Mouse (Mus musculus): ENCODE measurements around the gene Lrrc8b. TPM values are rescaled to one million over a fixed set of nuclear protein-coding genes. Genes with fewer than 3 reads are reported as not detected.

The Lrrc8b gene
- polyA plus RNA-seq, 1 experiment from 2014 or later = 9.4 TPM

- Histone ChIP-seq H3K27me3 (ENCODE audit: control insufficient read depth, insufficient read depth, low read length) (no peaks in the 10 kb centered on the region), H3K27ac (ENCODE audit: low read length) (no peak overlapping the region), H3K4me1 (ENCODE audit: control insufficient read depth, insufficient read depth, low read length) (no peaks in the 10 kb centered on the region), H3K36me3 (ENCODE audit: control insufficient read depth, insufficient read depth, low read length) (no peaks in the 10 kb centered on the region), H3K4me2 (replicated peaks; ENCODE audit: low read depth, low read length) (no peak overlapping the region), H3K4me3 (ENCODE audit: low read depth, low read length) (no peak overlapping the region), H3K9ac (replicated peaks; ENCODE audit: low read depth, low read length) (no peak overlapping the region), H3K9me3 (ENCODE audit: control insufficient read depth, low read depth, low read length) (no peaks in the 10 kb centered on the region)
- ATAC-seq (ENCODE audit: insufficient number of reproducible peaks, insufficient read depth, low FRiP score, low read depth) = no peak
- WGBS = 86% methylated on average over 3 of the region's 3 CpGs
Observed at GRCm38 (mm10) chr5:105501136-105501535, 85.6 kb downstream of the Lrrc8b start.

- H3K9ac ChIP-seq (replicated peaks; ENCODE audit: low read depth, low read length) = no peak overlapping the region
- no peak overlapping the region for H3K4me3 ChIP-seq (ENCODE audit: low read depth, low read length)
- no peak overlapping the region for H3K4me2 ChIP-seq (replicated peaks; ENCODE audit: low read depth, low read length)
- no peaks in the 10 kb centered on the region for H3K27me3 ChIP-seq (ENCODE audit: control insufficient read depth, insufficient read depth, low read length)
- H3K27ac ChIP-seq (ENCODE audit: low read length) = no peak overlapping the region
- no peaks in the 10 kb centered on the region for H3K36me3 ChIP-seq (ENCODE audit: control insufficient read depth, insufficient read depth, low read length)
- 96% methylated on average over 6 of the region's 6 CpGs for WGBS
- no peak for ATAC-seq (ENCODE audit: insufficient number of reproducible peaks, insufficient read depth, low FRiP score, low read depth)
- H3K9me3 ChIP-seq (ENCODE audit: control insufficient read depth, low read depth, low read length) = no peaks in the 10 kb centered on the region
- no peaks in the 10 kb centered on the region for H3K4me1 ChIP-seq (ENCODE audit: control insufficient read depth, insufficient read depth, low read length)
Observed at GRCm38 (mm10) chr5:105508813-105509212, 93.2 kb downstream of the Lrrc8b start.

GRCm38 (mm10) chr5:105512297-105512696, 96.7 kb downstream of the Lrrc8b start:
- H3K9ac ChIP-seq (replicated peaks; ENCODE audit: low read depth, low read length) = no peak overlapping the region
- ATAC-seq (ENCODE audit: insufficient number of reproducible peaks, insufficient read depth, low FRiP score, low read depth) = no peak
- H3K4me3 ChIP-seq (ENCODE audit: low read depth, low read length) = no peak overlapping the region
- 38% methylated on average over 4 of the region's 4 CpGs for WGBS
- H3K4me2 ChIP-seq (replicated peaks; ENCODE audit: low read depth, low read length) = no peak overlapping the region
- H3K36me3 ChIP-seq (ENCODE audit: control insufficient read depth, insufficient read depth, low read length) = no peaks in the 10 kb centered on the region
- no peaks in the 10 kb centered on the region for H3K4me1 ChIP-seq (ENCODE audit: control insufficient read depth, insufficient read depth, low read length)
- H3K27ac ChIP-seq (ENCODE audit: low read length) = no peak overlapping the region
- no peaks in the 10 kb centered on the region for H3K9me3 ChIP-seq (ENCODE audit: control insufficient read depth, low read depth, low read length)
- no peaks in the 10 kb centered on the region for H3K27me3 ChIP-seq (ENCODE audit: control insufficient read depth, insufficient read depth, low read length)

GRCm38 (mm10) chr5:105515532-105515931, 100.0 kb downstream of the Lrrc8b start:
- Histone ChIP-seq H3K9ac (replicated peaks; ENCODE audit: low read depth, low read length) (no peak overlapping the region), H3K9me3 (ENCODE audit: control insufficient read depth, low read depth, low read length) (no peaks in the 10 kb centered on the region), H3K36me3 (ENCODE audit: control insufficient read depth, insufficient read depth, low read length) (no peaks in the 10 kb centered on the region), H3K4me1 (ENCODE audit: control insufficient read depth, insufficient read depth, low read length) (peaks cover 12% of the 10 kb centered on the region; the same call in 1 of the 2 replicates), H3K27me3 (ENCODE audit: control insufficient read depth, insufficient read depth, low read length) (no peaks in the 10 kb centered on the region), H3K4me2 (replicated peaks; ENCODE audit: low read depth, low read length) (no peak overlapping the region), H3K27ac (ENCODE audit: low read length) (no peak overlapping the region), H3K4me3 (ENCODE audit: low read depth, low read length) (no peak overlapping the region)
- no peak for ATAC-seq (ENCODE audit: insufficient number of reproducible peaks, insufficient read depth, low FRiP score, low read depth)
- WGBS = 72% methylated on average over 6 of the region's 6 CpGs

GRCm38 (mm10) chr5:105516290-105516689, 100.7 kb downstream of the Lrrc8b start:
- ATAC-seq (ENCODE audit: insufficient number of reproducible peaks, insufficient read depth, low FRiP score, low read depth) = no peak
- Histone ChIP-seq H3K27me3 (ENCODE audit: control insufficient read depth, insufficient read depth, low read length) (no peaks in the 10 kb centered on the region), H3K27ac (ENCODE audit: low read length) (no peak overlapping the region), H3K4me1 (ENCODE audit: control insufficient read depth, insufficient read depth, low read length) (peaks cover 14% of the 10 kb centered on the region; the same call in 1 of the 2 replicates), H3K4me3 (ENCODE audit: low read depth, low read length) (no peak overlapping the region), H3K4me2 (replicated peaks; ENCODE audit: low read depth, low read length) (no peak overlapping the region), H3K9me3 (ENCODE audit: control insufficient read depth, low read depth, low read length) (no peaks in the 10 kb centered on the region), H3K9ac (replicated peaks; ENCODE audit: low read depth, low read length) (no peak overlapping the region), H3K36me3 (ENCODE audit: control insufficient read depth, insufficient read depth, low read length) (no peaks in the 10 kb centered on the region)
- WGBS = 45% methylated on average over 3 of the region's 3 CpGs

GRCm38 (mm10) chr5:105517992-105518625, 102.5 kb downstream of the Lrrc8b start:
- Histone ChIP-seq H3K9ac (replicated peaks; ENCODE audit: low read depth, low read length) (no peak overlapping the region), H3K27me3 (ENCODE audit: control insufficient read depth, insufficient read depth, low read length) (no peaks in the 10 kb centered on the region), H3K4me2 (replicated peaks; ENCODE audit: low read depth, low read length) (peak overlapping the region; percentile 94), H3K27ac (ENCODE audit: low read length) (no peak overlapping the region; the same call in 1 of the 2 replicates), H3K4me3 (ENCODE audit: low read depth, low read length) (peak overlapping the region; percentile 72), H3K4me1 (ENCODE audit: control insufficient read depth, insufficient read depth, low read length) (peaks cover 14% of the 10 kb centered on the region; the same call in 1 of the 2 replicates), H3K9me3 (ENCODE audit: control insufficient read depth, low read depth, low read length) (no peaks in the 10 kb centered on the region), H3K36me3 (ENCODE audit: control insufficient read depth, insufficient read depth, low read length) (no peaks in the 10 kb centered on the region)
- 4% methylated on average over 7 of the region's 7 CpGs for WGBS
- ATAC-seq (ENCODE audit: insufficient number of reproducible peaks, insufficient read depth, low FRiP score, low read depth) = no peak

- ATAC-seq (ENCODE audit: insufficient number of reproducible peaks, insufficient read depth, low FRiP score, low read depth) = peak; percentile 78
- Histone ChIP-seq H3K27me3 (ENCODE audit: control insufficient read depth, insufficient read depth, low read length) (no peaks in the 10 kb centered on the region), H3K4me3 (ENCODE audit: low read depth, low read length) (peak overlapping the region; percentile 72), H3K9me3 (ENCODE audit: control insufficient read depth, low read depth, low read length) (no peaks in the 10 kb centered on the region), H3K4me1 (ENCODE audit: control insufficient read depth, insufficient read depth, low read length) (peaks cover 14% of the 10 kb centered on the region; the same call in 1 of the 2 replicates), H3K9ac (replicated peaks; ENCODE audit: low read depth, low read length) (peak overlapping the region; percentile 67; the same call in 1 of the 2 replicates), H3K27ac (ENCODE audit: low read length) (peak overlapping the region; percentile 81), H3K36me3 (ENCODE audit: control insufficient read depth, insufficient read depth, low read length) (no peaks in the 10 kb centered on the region), H3K4me2 (replicated peaks; ENCODE audit: low read depth, low read length) (peak overlapping the region; percentile 94)
- under 1% methylated on average over 16 of the region's 16 CpGs for WGBS
Observed at GRCm38 (mm10) chr5:105518626-105519095, 103.1 kb downstream of the Lrrc8b start.

GRCm38 (mm10) chr5:105519096-105519975, 103.8 kb downstream of the Lrrc8b start, which contains the start of gene Lrrc8c:
Lrrc8c (plus strand) TSS chr5:105519388.
- H3K4me2 ChIP-seq (replicated peaks; ENCODE audit: low read depth, low read length) = peak within 1 kb of the TSS; percentile 94
- peaks cover 14% of the 10 kb centered on the region; the same call in 1 of the 2 replicates for H3K4me1 ChIP-seq (ENCODE audit: control insufficient read depth, insufficient read depth, low read length)
- H3K9me3 ChIP-seq (ENCODE audit: control insufficient read depth, low read depth, low read length) = no peaks in the 10 kb centered on the region
- no peaks in the 10 kb centered on the region for H3K36me3 ChIP-seq (ENCODE audit: control insufficient read depth, insufficient read depth, low read length)
- H3K9ac ChIP-seq (replicated peaks; ENCODE audit: low read depth, low read length) = peak within 1 kb of the TSS; percentile 67
- H3K27me3 ChIP-seq (ENCODE audit: control insufficient read depth, insufficient read depth, low read length) = no peaks in the 10 kb centered on the region
- peak within 1 kb of the TSS; percentile 81 for H3K27ac ChIP-seq (ENCODE audit: low read length)
- peak within 1 kb of the TSS; percentile 72 for H3K4me3 ChIP-seq (ENCODE audit: low read depth, low read length)
- ATAC-seq (ENCODE audit: insufficient number of reproducible peaks, insufficient read depth, low FRiP score, low read depth) = peak; percentile 89
- WGBS = under 1% methylated on average over 85 of the region's 93 CpGs

Measured in stomach, embryonic 14.5 days (tissue).